Mouse (Mus musculus): ENCODE results near the gene Vmac. TPM values are rescaled to one million over a fixed set of nuclear protein-coding genes. Genes with fewer than 3 reads are reported as not detected.

The Vmac gene
- polyA plus RNA-seq, 2 experiments from 2014 or later, result 6.0 TPM

GRCm38 (mm10) chr17:56683546-56684140, 34.2 kb downstream of the Vmac start:
- no peak for ATAC-seq

GRCm38 (mm10) chr17:56682880-56683279, 34.9 kb downstream of the Vmac start:
- ATAC-seq, result no peak

- ATAC-seq, result no peak
Measured at GRCm38 (mm10) chr17:56681791-56682190, 36.0 kb downstream of the Vmac start.

- ATAC-seq, result no peak
Measured at GRCm38 (mm10) chr17:56673647-56674416, 44.0 kb downstream of the Vmac start.

- ATAC-seq, result peak; percentile 89
Measured at GRCm38 (mm10) chr17:56672941-56673646, 44.7 kb downstream of the Vmac start, which contains the start of gene Ranbp3. Gene Ranbp3, plus strand, starts transcription at chr17:56673294.

GRCm38 (mm10) chr17:56669766-56670165, 48.1 kb downstream of the Vmac start:
- ATAC-seq, result no peak

- ATAC-seq, result peak; percentile 19
Measured at GRCm38 (mm10) chr17:56668384-56669144, 49.3 kb downstream of the Vmac start.

GRCm38 (mm10) chr17:56667591-56667990, 50.2 kb downstream of the Vmac start:
- no peak for ATAC-seq

GRCm38 (mm10) chr17:56666384-56666783, 51.4 kb downstream of the Vmac start:
- ATAC-seq, result no peak

- ATAC-seq, result no peak
Measured at GRCm38 (mm10) chr17:56664333-56664732, 53.5 kb downstream of the Vmac start.

Other genes with a start within 250 kb of the Vmac start
- gene Ptprs, start 241.5 kb downstream of the Vmac start, polyA plus RNA-seq (2017; shearing (Covaris generic)), result 1 to 10 TPM; 6.5 to 8.6 TPM
- gene Znrf4, start 205.6 kb downstream of the Vmac start, polyA plus RNA-seq (2017; shearing (Covaris generic)), result not detected
- 1 to 10 TPM; 1.4 to 2.4 TPM for gene Gm20219, start 163.6 kb downstream of the Vmac start, polyA plus RNA-seq (2017; shearing (Covaris generic))
- 10 to 100 TPM; 39.6 to 40.2 TPM for gene Safb2, start 133.4 kb downstream of the Vmac start, polyA plus RNA-seq (2017; shearing (Covaris generic))
- 10 to 100 TPM; 34.0 to 45.4 TPM for gene Safb, start 133.2 kb downstream of the Vmac start, polyA plus RNA-seq (2017; shearing (Covaris generic))
- gene 2410015M20Rik, start 108.3 kb downstream of the Vmac start, polyA plus RNA-seq (2017; shearing (Covaris generic)), result 100 to 1,000 TPM; 272 to 317 TPM
- 1,000 to 10,000 TPM; 4,432 to 4,869 TPM for gene Rpl36, start 104.6 kb downstream of the Vmac start, polyA plus RNA-seq (2017; shearing (Covaris generic))
- 1 to 10 TPM; 7.0 to 8.0 TPM for gene Lonp1, start 91.1 kb downstream of the Vmac start, polyA plus RNA-seq (2017; shearing (Covaris generic))
- 1 to 10 TPM in 1 of 2 experiments, under 1 TPM in 1; 0.87 to 1.0 TPM for gene Catsperd, start 89.9 kb downstream of the Vmac start, polyA plus RNA-seq (2017; shearing (Covaris generic))
- 10 to 100 TPM; 40.5 to 56.7 TPM for gene Ranbp3, start 44.7 kb downstream of the Vmac start, polyA plus RNA-seq (2017; shearing (Covaris generic))
- 100 to 1,000 TPM; 272 to 279 TPM for gene Ndufa11, start 255 bp downstream of the Vmac start, polyA plus RNA-seq (2017; shearing (Covaris generic))
- gene Nrtn, start 39.5 kb upstream of the Vmac start, polyA plus RNA-seq (2017; shearing (Covaris generic)), result not detected
- gene Dus3l, start 46.7 kb upstream of the Vmac start, polyA plus RNA-seq (2017; shearing (Covaris generic)), result 10 to 100 TPM; 24.3 to 32.7 TPM
- under 1 TPM; 0.33 to 0.74 TPM for gene Prr22, start 52.2 kb upstream of the Vmac start, polyA plus RNA-seq (2017; shearing (Covaris generic))
- gene Rfx2, start 113.0 kb upstream of the Vmac start, polyA plus RNA-seq (2017; shearing (Covaris generic)), result 1 to 10 TPM; 1.4 to 1.9 TPM
- gene Acsbg2, start 156.4 kb upstream of the Vmac start, polyA plus RNA-seq (2017; shearing (Covaris generic)), result under 1 TPM in 1 of 2 experiments, not detected in 1; 0.21 TPM
- under 1 TPM; 0.28 to 0.37 TPM for gene 1700061G19Rik, start 157.5 kb upstream of the Vmac start, polyA plus RNA-seq (2017; shearing (Covaris generic))
- 1 to 10 TPM; 4.6 to 6.4 TPM for gene Mllt1, start 217.4 kb upstream of the Vmac start, polyA plus RNA-seq (2017; shearing (Covaris generic))